Mouse (Mus musculus): ENCODE measurements around the gene Reps1. TPM values are rescaled to one million over a fixed set of nuclear protein-coding genes. Genes with fewer than 3 reads are reported as not detected.

Reps1 gene
- polyA plus RNA-seq, 1 experiment, result 16.0 TPM

DNA sequence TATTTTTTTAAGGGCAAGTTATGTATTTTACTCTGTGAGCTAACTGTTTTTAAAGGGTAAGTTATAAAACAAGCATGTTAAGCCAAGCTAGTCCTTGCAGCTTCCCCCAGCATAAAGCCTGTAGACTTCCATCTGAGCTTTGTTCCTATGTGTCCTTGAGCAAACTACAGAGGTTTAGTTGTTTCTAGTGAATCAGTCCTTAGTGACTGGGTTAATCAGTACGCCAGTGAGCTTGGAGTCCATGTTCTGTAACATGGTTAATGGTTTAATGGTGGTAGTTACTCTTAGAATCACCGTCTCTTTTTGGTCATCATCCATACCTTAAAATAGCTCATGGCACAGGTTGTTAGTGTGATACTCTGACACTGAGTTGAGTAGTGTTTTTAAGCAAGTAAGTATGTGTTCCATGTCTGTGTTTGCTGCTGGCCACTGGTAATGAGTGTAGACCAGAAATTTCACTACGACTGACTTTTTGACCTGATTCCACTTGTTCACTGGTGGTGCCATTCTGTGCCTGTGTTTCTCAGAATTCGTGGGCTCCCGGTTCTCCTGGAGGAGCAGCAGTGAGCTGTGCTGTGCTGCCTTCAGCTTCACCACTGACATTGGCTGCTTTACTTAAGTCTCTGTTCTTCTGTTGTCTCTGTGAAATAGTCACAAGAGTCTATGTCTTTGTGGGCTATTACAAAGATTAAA lies 18.9 kb downstream of the Reps1 start:
- Histone ChIP-seq H3K36me3 (replicated peaks; ENCODE audit: low read length) (peaks cover 5% of the 10 kb centered on the region), H3K4me3 (replicated peaks) (no peak overlapping the region), H3K4me1 (peaks cover 53% of the 10 kb centered on the region), H3K9me3 (peaks cover 6% of the 10 kb centered on the region), H3K27me3 (replicated peaks) (no peaks in the 10 kb centered on the region)
- TF ChIP-seq FLI1 (IDR thresholded peaks at IDR 0.05; ENCODE audit: low read length), result no peak

DNA sequence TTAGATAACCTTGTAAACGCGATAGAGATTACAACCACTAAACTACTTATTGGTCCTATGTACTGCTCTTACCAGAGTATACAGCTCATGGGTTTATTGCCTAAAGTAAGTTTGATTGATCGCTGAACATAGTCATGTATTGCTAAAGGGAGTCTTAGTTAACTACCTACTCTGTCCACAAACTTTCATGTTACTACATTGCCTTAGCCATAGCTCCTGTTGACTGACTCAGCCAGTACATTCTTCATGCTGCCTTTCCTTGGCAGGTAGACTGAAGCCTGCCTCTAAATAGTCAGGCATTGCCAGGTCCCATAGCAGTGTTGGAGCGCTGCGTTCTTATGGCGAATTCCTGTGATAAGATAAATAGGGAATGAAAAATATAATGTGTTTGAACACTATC lies 20.2 kb downstream of the Reps1 start:
- no peak overlapping the region for H3K4me3 ChIP-seq (replicated peaks)
- no peak for TF ChIP-seq FLI1 (IDR thresholded peaks at IDR 0.05; ENCODE audit: low read length)
- no peak for TF ChIP-seq GATA1 (IDR thresholded peaks at IDR 0.05; ENCODE audit: borderline replicate concordance, low read length)
- peaks cover 6% of the 10 kb centered on the region for H3K9me3 ChIP-seq
- H3K27me3 ChIP-seq (replicated peaks), result no peaks in the 10 kb centered on the region
- H3K36me3 ChIP-seq (replicated peaks; ENCODE audit: low read length), result peaks cover 5% of the 10 kb centered on the region
- H3K4me1 ChIP-seq, result peaks cover 44% of the 10 kb centered on the region

DNA sequence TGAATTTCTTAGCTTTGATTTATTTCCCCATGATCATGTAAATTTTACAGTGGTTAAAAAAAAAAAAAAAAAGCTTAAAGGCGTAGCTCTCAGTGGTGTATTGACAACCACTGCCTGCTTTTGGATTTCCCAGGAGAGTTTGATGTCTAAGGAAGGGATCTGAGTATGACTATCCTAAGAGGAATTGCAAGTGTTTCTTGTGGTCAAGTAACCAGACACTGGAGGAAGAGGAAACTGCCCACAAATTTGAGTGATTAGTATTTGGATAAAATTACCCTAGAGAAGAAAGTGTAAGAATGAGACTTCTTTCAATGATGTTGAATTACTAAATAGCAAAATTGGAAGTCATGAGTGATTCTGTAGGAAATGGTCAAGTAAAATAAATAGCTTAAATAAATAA lies 25.9 kb downstream of the Reps1 start:
- Histone ChIP-seq H3K36me3 (replicated peaks; ENCODE audit: low read length) (peaks cover 18% of the 10 kb centered on the region), H3K27me3 (replicated peaks) (no peaks in the 10 kb centered on the region), H3K9me3 (peaks cover 8% of the 10 kb centered on the region), H3K4me1 (peaks cover 24% of the 10 kb centered on the region), H3K4me3 (replicated peaks) (no peak overlapping the region)
- TF ChIP-seq FLI1 (IDR thresholded peaks at IDR 0.05; ENCODE audit: low read length) (no peak), GATA1 (IDR thresholded peaks at IDR 0.05; ENCODE audit: borderline replicate concordance, low read length) (no peak)

DNA sequence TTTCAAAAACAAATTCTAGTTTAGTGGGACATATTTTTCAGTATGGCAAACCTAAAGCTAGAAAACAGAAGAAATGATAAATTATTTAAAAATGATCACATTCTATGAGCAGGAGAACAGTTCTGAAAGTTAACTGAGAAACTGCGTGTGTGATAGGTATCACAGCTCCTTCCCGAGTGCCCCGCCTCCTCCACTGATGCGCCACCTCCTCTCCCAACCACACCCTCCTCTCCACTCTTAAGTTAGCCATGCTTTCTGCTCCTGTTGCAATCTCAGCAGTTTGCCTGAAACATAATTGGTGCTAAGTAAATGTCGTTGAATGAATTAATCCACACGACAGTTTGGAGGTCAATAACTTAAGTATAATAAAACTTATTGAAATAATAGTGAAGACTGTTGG lies 27.1 kb downstream of the Reps1 start:
- TF ChIP-seq GATA1 (IDR thresholded peaks at IDR 0.05; ENCODE audit: borderline replicate concordance, low read length), result no peak
- peaks cover 18% of the 10 kb centered on the region; the same call in 1 of the 2 replicates for H3K4me1 ChIP-seq
- H3K36me3 ChIP-seq (replicated peaks; ENCODE audit: low read length), result peaks cover 17% of the 10 kb centered on the region
- H3K4me3 ChIP-seq (replicated peaks), result no peak overlapping the region
- no peaks in the 10 kb centered on the region for H3K27me3 ChIP-seq (replicated peaks)
- peaks cover 4% of the 10 kb centered on the region; the same call in 1 of the 2 replicates for H3K9me3 ChIP-seq

DNA sequence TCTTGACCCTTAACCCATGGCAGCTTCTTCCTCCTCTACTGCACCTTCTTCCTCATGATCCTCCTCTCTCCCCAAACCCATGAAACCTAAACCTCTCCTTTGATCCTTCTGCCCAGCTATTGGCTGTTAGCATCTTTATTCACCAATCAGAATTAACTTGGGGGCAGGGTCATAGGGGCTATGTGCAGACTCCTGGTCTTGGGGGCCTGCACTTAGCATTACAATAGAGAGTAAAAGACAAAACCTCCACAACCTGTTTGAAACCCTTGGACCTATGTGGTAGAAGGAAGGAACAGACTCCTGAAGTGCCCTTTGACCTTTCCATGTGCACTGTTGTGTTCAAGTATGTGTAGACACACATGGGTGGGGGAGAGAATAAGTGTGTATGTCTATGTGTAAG lies 35.0 kb downstream of the Reps1 start:
- H3K4me1 ChIP-seq, result 0 out of 2 replicates have a peak, but pooled peaks cover 3% of the 10 kb centered on the region
- no peak overlapping the region for H3K4me3 ChIP-seq (replicated peaks)
- peaks cover 74% of the 10 kb centered on the region for H3K36me3 ChIP-seq (replicated peaks; ENCODE audit: low read length)
- H3K27me3 ChIP-seq (replicated peaks), result no peaks in the 10 kb centered on the region
- peaks cover 4% of the 10 kb centered on the region; the same call in 1 of the 2 replicates for H3K9me3 ChIP-seq
- no peak for TF ChIP-seq FLI1 (IDR thresholded peaks at IDR 0.05; ENCODE audit: low read length)

DNA sequence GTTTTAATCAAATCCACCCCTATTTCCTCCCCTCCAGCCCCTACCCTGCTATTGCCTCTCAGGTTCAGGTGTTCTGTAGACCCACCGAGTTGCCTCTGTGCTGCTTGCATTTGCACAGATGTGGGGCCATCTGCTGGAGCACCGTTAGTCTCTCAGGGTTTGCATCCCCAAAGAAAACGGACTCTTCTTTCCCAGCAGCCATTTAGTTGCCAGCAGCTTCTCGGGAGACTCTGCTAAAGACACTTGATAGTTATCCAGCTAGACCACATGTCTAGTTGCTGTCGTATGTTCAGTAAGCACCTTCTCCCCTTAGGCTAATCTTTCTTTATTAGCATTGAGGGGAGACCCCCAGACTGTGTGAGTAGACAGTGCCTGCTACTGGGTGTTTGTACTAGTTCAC lies 46.5 kb downstream of the Reps1 start:
- no peak overlapping the region for H3K4me3 ChIP-seq (replicated peaks)
- TF ChIP-seq GATA1 (IDR thresholded peaks at IDR 0.05; ENCODE audit: borderline replicate concordance, low read length) (no peak), FLI1 (IDR thresholded peaks at IDR 0.05; ENCODE audit: low read length) (no peak)
- peaks cover 84% of the 10 kb centered on the region for H3K36me3 ChIP-seq (replicated peaks; ENCODE audit: low read length)
- no peaks in the 10 kb centered on the region for H3K27me3 ChIP-seq (replicated peaks)
- no peaks in the 10 kb centered on the region for H3K9me3 ChIP-seq
- H3K4me1 ChIP-seq, result no peaks in the 10 kb centered on the region

DNA sequence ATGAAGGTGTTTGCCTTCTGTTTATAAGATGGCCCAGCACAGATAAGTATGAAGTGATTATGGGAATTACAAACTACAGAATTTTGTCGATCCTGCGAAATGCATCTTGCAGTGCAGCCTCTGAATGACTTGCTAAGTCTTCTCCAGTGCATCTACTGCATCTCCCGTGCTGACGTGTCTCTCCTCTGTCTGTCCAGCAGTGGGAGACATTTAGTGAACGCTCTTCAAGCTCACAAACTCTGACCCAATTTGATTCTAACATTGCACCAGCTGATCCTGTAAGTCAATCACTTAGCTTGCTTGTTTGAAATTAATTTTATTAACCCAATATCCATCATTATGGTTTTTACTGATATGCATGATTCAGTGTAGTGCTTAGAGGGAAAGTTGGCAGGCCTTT lies 51.8 kb downstream of the Reps1 start:
- H3K36me3 ChIP-seq (replicated peaks; ENCODE audit: low read length), result peaks cover 69% of the 10 kb centered on the region
- no peaks in the 10 kb centered on the region for H3K4me1 ChIP-seq
- no peak overlapping the region for H3K4me3 ChIP-seq (replicated peaks)
- TF ChIP-seq GATA1 (IDR thresholded peaks at IDR 0.05; ENCODE audit: borderline replicate concordance, low read length) (no peak), FLI1 (IDR thresholded peaks at IDR 0.05; ENCODE audit: low read length) (no peak)
- H3K27me3 ChIP-seq (replicated peaks), result no peaks in the 10 kb centered on the region
- no peaks in the 10 kb centered on the region for H3K9me3 ChIP-seq

DNA sequence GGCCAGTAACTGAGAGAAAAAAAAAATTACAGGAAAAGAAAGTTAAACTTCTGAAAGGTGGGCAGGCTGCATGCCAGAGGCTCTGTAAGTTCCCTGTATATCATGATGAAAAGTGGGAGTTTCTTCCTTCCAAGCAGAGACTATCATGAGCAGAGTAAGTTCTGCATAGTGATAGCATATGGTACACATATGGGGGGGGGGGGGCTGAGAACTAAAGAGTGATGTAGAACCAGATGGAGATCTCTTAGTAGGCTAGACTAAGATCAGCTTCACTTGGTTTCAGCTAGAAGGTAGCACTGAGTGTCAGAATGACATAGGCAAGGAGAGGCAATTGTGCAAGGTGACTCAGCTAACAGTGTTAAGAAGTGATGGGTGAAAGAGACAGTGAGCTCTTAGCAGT lies 55.3 kb downstream of the Reps1 start:
- no peak overlapping the region for H3K4me3 ChIP-seq (replicated peaks)
- 0 out of 2 replicates have a peak, but pooled peaks cover 4% of the 10 kb centered on the region for H3K4me1 ChIP-seq
- no peaks in the 10 kb centered on the region for H3K9me3 ChIP-seq
- TF ChIP-seq FLI1 (IDR thresholded peaks at IDR 0.05; ENCODE audit: low read length) (no peak), GATA1 (IDR thresholded peaks at IDR 0.05; ENCODE audit: borderline replicate concordance, low read length) (no peak)
- H3K27me3 ChIP-seq (replicated peaks), result no peaks in the 10 kb centered on the region
- peaks cover 61% of the 10 kb centered on the region for H3K36me3 ChIP-seq (replicated peaks; ENCODE audit: low read length)

DNA sequence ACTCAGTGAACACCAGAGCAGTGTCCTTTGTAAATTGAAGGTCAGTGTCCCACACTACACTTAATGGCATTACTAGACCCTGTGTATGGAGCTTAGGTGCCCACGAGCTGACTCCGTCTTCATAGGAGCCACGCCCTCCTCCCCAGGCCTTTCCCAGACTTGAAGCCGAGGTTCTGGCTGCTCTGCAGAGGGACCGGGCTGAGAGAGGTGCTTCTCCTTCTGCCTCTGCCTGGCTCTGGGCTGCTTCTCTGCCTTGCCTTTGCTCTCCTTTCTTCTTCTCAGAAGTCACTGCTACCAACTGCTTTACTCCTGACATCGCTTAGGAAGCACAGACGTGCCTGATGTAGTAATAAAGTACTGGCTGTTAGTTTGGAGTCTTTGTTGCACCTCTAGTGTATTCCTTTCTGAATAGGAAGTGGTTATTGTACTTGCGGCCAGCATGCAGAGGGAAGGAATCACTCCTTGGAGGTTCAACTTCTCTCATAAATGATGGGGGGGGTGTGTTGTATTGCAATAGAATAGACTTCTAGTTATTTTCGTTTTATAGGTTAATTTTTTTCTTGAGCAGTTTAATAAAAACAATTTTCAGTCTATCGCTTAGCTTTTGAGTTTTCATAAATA lies 57.9 kb downstream of the Reps1 start:
- H3K9me3 ChIP-seq, result no peaks in the 10 kb centered on the region
- no peaks in the 10 kb centered on the region for H3K27me3 ChIP-seq (replicated peaks)
- no peak for TF ChIP-seq GATA1 (IDR thresholded peaks at IDR 0.05; ENCODE audit: borderline replicate concordance, low read length)
- H3K4me1 ChIP-seq, result 0 out of 2 replicates have a peak, but pooled peaks cover 4% of the 10 kb centered on the region
- peaks cover 64% of the 10 kb centered on the region for H3K36me3 ChIP-seq (replicated peaks; ENCODE audit: low read length)
- H3K4me3 ChIP-seq (replicated peaks), result no peak overlapping the region

DNA sequence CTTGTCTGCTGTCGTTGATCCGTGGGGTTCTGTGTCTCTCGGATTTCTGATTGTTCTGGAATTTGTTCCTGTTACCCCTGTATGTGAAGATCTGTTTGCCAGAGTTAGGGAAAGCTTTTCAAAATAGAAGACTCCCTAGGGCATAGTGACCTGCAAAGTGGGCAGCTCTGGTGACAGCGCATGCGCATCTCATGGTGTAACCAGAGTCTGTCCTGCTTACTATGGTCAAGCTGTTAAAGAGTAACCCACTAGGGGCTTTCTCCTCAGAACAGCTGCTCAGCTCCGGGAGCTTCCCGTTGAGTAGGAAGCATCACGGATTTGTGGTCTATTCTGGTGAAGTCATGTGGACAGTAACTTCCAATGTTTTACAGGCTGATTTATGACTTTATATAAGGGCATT lies 62.7 kb downstream of the Reps1 start:
- peaks cover 3% of the 10 kb centered on the region; the same call in 1 of the 2 replicates for H3K4me1 ChIP-seq
- no peaks in the 10 kb centered on the region for H3K27me3 ChIP-seq (replicated peaks)
- H3K4me3 ChIP-seq (replicated peaks), result no peak overlapping the region
- H3K36me3 ChIP-seq (replicated peaks; ENCODE audit: low read length), result peaks cover 91% of the 10 kb centered on the region
- TF ChIP-seq GATA1 (IDR thresholded peaks at IDR 0.05; ENCODE audit: borderline replicate concordance, low read length) (no peak), FLI1 (IDR thresholded peaks at IDR 0.05; ENCODE audit: low read length) (no peak)
- H3K9me3 ChIP-seq, result no peaks in the 10 kb centered on the region
